Mouse (Mus musculus): Measurements from ENCODE around the gene Coq10a. TPM values are rescaled to one million over a fixed set of nuclear protein-coding genes. Genes with fewer than 3 reads are reported as not detected.

The Coq10a gene
- 13.4 TPM for polyA plus RNA-seq (2014; fragmentation: Illumina TruSeq; extraction: RNeasy Lipid Tissue Mini Kit (QIAGEN cat#74804); ENCODE audit: low replicate concordance)

DNA sequence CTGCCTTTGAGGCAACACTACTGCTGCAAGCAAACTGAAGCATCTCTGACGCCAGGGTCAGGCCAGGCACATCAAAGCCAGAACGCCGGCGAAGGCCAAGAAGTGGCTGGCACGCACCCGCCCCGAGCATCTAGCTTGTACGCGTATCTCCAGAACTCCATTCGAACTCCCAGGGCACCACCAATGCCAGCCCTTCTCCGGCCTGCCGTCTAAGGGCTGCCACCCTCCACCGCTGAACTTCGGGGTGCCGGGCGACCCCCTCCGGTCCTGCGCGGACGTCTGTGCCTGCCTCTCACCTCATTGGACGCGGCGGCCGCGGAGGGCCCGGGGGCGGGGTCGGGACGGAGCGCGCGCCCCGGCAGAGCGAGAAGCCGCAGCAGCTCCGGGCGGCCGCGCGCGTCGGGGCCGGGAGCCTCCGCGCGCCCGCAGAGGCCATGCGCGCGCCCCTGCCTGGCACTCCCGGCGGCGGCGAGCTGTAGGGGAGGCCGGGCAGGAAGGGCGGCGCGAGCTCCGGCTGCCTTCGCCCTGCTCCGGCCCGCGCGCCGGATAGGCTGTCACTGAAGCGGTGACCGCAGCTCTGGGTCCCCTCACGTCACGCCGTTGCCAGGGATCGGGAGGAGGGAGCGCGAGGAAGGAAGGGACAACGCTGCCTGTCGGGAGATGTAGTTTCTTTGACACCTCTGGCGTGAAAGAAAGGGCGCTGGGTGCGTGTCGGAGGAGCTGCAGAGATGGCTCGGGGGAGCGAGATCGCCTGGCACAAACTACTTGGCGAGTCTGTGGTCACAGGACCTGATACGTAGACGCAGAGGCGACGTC lies at the start of gene Coq10a:
TSS of gene Coq10a (minus strand) at position 596 of the 816 bp plus-strand sequence.

DNA sequence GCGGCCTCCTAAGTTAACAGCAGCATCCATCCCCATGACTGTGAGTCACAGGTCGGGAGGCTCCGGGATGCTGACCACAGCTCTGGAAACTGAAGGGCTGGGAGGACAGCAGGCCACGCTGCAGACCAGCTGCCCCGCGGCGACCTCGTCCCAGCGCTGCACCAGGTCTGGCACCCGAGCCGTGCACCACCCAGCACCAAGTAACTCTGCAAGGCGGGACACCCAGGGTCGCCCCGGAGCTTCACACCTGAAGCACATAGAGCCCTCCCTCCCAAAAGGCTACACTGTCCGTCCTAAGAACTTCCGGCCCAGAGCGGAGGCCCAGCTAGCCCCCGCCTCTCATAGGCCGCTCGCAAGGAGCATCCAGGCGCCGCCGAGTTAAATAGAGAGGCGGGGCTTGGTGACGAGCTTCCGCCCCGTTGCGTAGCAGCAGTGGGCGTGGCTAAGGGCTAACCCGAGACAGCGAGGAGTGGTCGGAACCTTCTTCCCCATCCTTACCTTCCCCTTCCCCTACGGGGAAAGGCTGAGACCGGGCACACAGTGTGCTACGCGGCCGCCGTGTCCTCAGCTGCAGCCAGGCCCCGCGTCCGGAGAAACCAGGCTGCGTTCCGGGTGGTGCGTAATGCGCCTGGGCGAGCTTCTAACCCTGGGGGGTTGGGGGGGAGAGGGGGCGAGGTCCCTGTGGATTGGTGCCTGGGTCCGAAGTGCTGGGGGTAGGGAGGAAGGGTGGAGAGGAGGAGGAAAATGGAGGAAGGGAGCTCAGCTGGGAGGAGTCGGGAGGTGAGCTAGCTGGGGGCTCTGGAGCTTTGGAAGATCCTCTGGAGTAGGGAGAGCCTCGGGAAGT lies 42.6 kb upstream of the Coq10a start, which contains the start of the genes Nabp2 and Rnf41:
TSS of gene Nabp2 (minus strand) at position 282 of the 844 bp plus-strand sequence.
TSS of gene Rnf41 (plus strand) at position 447 of the 844 bp plus-strand sequence.

DNA sequence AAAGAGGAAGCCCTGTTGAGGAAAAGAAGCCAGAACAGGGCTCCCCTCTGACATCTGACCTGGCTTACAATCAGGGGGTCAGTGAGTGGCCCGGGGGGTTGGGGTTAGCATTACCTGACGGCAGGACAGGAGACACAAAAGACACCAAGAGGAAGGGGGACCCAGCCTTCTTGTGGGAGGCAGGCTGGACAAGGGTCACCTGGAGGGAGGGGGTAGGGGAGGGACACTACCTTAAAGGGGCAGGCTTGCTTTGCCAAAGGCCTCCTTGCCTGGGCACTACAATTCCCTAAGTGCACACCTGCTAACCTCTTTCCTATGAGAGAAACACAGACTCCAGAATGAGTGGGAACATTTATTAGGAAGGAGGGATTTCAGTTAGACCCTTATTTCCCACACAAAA lies 32.3 kb upstream of the Coq10a start, which contains the start of gene Slc39a5:
TSS of gene Slc39a5 (minus strand) at position 174 of the 400 bp plus-strand sequence.

DNA sequence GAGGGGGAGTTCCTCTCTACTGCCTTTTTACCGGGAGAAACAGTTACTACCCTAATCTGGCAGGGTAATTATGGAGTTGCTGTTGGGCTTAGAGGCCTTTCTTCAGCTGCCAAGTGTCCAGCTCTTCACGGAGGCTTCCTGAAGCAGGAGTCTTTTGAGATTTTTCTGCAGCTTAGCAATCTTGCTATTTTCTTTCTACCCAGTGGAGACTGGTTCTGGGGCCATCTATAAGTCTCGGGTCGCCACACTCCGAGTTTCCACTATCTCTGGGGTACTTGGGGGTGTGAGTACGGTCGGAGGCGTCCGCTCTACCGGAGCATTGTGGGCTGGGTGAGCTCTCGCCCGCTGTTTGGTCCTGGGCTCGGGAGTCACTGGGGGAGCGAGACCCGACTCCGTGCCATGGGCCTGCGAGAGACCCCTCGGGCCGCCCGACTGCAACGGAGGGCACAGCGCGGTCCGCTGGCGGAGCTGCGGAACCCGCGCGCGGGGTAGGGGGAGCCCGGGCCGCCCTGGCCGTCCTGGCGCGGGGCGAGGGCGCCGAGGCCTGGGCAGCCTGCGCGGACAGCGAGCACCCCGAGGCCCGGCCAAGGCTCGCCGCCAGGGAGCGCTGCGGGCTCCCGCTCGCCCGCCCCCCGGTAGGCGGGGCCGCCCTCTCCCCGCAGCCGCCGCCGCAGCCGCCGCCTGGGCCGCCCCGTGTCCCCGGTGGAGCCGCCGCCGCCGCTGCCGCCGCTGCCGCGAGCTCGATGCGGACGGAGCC lies 7.8 kb upstream of the Coq10a start, which contains the start of gene Ankrd52:
TSS of gene Ankrd52 (plus strand) at position 661 of the 757 bp plus-strand sequence.

DNA sequence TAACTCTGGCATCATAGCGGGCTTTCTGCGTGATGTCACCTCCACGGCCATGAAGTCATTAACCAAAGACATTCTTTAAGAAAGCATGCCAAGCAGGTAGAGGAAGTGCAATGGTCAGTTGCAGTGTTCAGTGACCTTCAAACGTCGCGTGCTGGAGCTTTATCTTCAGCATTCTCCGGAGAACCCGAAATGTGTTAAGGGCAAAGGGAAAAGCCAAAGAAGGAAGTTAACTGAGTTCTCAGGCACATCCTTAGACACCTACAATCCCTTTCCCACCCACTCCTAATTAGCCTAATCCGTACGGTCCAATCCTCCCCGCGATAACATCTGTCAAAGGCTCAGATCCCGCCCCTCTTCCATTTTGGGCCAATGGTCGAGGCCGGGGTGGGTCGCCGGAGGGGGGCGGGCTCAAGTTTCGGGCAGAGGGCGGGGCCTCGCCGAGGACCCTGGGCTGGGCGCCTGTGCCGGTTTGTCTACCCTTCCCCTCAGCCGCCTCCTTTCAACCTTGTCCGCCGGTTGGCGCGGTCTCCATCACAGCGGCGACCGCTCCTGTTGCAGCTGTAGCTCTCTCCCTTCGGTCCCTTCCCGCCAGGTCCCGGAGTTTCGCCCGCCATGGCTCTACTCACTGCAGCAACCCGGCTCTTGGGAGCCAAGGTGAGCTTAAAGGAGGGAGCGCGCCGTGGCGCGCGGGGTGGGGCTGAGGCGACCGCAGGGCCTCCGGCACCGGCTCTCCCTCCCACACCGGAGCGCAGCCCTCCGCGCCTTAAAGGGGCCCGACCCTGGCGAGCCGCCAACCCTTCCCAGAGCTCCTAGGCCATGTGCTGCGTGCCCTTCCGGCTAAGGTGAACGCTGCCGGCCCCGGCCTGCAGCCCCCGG lies 31.3 kb downstream of the Coq10a start, which contains the start of gene Cs:
TSS of gene Cs (plus strand) at position 429 of the 876 bp plus-strand sequence.

DNA sequence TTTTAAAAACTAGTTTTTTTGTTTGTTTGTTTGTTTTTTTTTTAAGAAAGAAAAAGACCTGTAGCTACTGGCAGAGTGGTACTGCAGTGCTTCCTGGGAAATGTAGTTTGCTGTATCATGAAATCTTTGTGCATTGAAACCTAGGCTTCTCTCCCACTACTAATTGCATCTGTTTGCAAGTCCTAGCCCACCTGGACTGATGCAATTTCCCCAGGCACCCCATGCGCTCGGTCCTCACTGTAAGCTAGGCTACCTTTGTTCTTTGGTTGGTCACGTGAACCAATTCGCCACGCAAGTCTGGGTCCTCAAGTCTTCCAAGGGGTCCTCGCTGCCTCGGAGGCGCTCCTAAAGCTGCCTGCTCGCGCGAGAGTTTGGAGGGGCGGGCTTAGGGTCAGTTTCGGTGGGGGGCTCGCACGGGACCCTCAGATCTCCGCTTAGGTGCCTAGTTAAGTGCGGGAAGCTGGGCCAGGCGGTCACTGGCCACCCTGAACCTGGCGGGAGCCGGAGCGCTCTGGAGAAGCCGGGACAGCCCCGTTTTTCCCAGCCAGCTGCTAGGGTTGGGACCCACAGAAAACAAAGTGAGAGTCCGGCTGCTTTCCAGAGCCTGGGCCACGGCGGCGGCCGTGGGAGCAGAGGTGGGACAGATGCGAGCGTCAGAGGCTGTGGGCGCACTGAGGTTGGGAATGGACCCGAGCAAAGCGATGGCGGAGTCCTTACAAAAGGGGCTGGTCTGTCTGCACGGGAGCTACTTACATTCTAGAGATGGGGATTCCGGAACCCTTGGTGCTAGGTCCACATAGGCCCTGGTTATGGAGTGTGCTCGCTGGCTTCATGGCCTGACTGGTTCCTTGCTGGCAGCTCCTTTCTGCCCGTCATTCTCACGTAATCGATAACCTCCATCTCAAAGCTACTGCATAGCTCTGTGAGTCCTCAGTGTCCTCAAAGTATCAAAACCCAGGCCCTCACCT lies 46.4 kb downstream of the Coq10a start, which contains the start of gene Cnpy2:
TSS of gene Cnpy2 (plus strand) at position 319 of the 968 bp plus-strand sequence.

Other genes with a start within 250 kb of the Coq10a start
- gene Rbms2, start 188.7 kb downstream of the Coq10a start, polyA plus RNA-seq (2014; fragmentation: Illumina TruSeq; extraction: RNeasy Lipid Tissue Mini Kit (QIAGEN cat#74804); ENCODE audit: low replicate concordance) = 4.7 TPM
- gene Gls2, start 174.5 kb downstream of the Coq10a start, polyA plus RNA-seq (2014; fragmentation: Illumina TruSeq; extraction: RNeasy Lipid Tissue Mini Kit (QIAGEN cat#74804); ENCODE audit: low replicate concordance) = 0.59 TPM
- gene Spryd4, start 157.2 kb downstream of the Coq10a start, polyA plus RNA-seq (2014; fragmentation: Illumina TruSeq; extraction: RNeasy Lipid Tissue Mini Kit (QIAGEN cat#74804); ENCODE audit: low replicate concordance) = 13.5 TPM
- gene Mip, start 143.2 kb downstream of the Coq10a start, polyA plus RNA-seq (2014; fragmentation: Illumina TruSeq; extraction: RNeasy Lipid Tissue Mini Kit (QIAGEN cat#74804); ENCODE audit: low replicate concordance) = not detected
- 1.4 TPM for gene Timeless, start 136.9 kb downstream of the Coq10a start, polyA plus RNA-seq (2014; fragmentation: Illumina TruSeq; extraction: RNeasy Lipid Tissue Mini Kit (QIAGEN cat#74804); ENCODE audit: low replicate concordance)
- gene Apon, start 114.9 kb downstream of the Coq10a start, polyA plus RNA-seq (2014; fragmentation: Illumina TruSeq; extraction: RNeasy Lipid Tissue Mini Kit (QIAGEN cat#74804); ENCODE audit: low replicate concordance) = 0.41 TPM
- gene Apof, start 100.3 kb downstream of the Coq10a start, polyA plus RNA-seq (2014; fragmentation: Illumina TruSeq; extraction: RNeasy Lipid Tissue Mini Kit (QIAGEN cat#74804); ENCODE audit: low replicate concordance) = not detected
- gene Stat2, start 98.4 kb downstream of the Coq10a start, polyA plus RNA-seq (2014; fragmentation: Illumina TruSeq; extraction: RNeasy Lipid Tissue Mini Kit (QIAGEN cat#74804); ENCODE audit: low replicate concordance) = 12.8 TPM
- gene Il23a, start 70.2 kb downstream of the Coq10a start, polyA plus RNA-seq (2014; fragmentation: Illumina TruSeq; extraction: RNeasy Lipid Tissue Mini Kit (QIAGEN cat#74804); ENCODE audit: low replicate concordance) = 0.48 TPM
- 8.3 TPM for gene Pan2, start 65.7 kb downstream of the Coq10a start, polyA plus RNA-seq (2014; fragmentation: Illumina TruSeq; extraction: RNeasy Lipid Tissue Mini Kit (QIAGEN cat#74804); ENCODE audit: low replicate concordance)
- gene Cnpy2, start 46.5 kb downstream of the Coq10a start, polyA plus RNA-seq (2014; fragmentation: Illumina TruSeq; extraction: RNeasy Lipid Tissue Mini Kit (QIAGEN cat#74804); ENCODE audit: low replicate concordance) = 20.6 TPM
- gene Cs, start 31.3 kb downstream of the Coq10a start, polyA plus RNA-seq (2014; fragmentation: Illumina TruSeq; extraction: RNeasy Lipid Tissue Mini Kit (QIAGEN cat#74804); ENCODE audit: low replicate concordance) = 247 TPM
- gene Ankrd52, start 8.1 kb upstream of the Coq10a start, polyA plus RNA-seq (2014; fragmentation: Illumina TruSeq; extraction: RNeasy Lipid Tissue Mini Kit (QIAGEN cat#74804); ENCODE audit: low replicate concordance) = 4.7 TPM
- 0.78 TPM for gene Slc39a5, start 32.2 kb upstream of the Coq10a start, polyA plus RNA-seq (2014; fragmentation: Illumina TruSeq; extraction: RNeasy Lipid Tissue Mini Kit (QIAGEN cat#74804); ENCODE audit: low replicate concordance)
- 10.6 TPM for gene Nabp2, start 42.5 kb upstream of the Coq10a start, polyA plus RNA-seq (2014; fragmentation: Illumina TruSeq; extraction: RNeasy Lipid Tissue Mini Kit (QIAGEN cat#74804); ENCODE audit: low replicate concordance)
- gene Rnf41, start 42.7 kb upstream of the Coq10a start, polyA plus RNA-seq (2014; fragmentation: Illumina TruSeq; extraction: RNeasy Lipid Tissue Mini Kit (QIAGEN cat#74804); ENCODE audit: low replicate concordance) = 5.2 TPM
- 35.8 TPM for gene Smarcc2, start 90.3 kb upstream of the Coq10a start, polyA plus RNA-seq (2014; fragmentation: Illumina TruSeq; extraction: RNeasy Lipid Tissue Mini Kit (QIAGEN cat#74804); ENCODE audit: low replicate concordance)
- gene Myl6, start 125.1 kb upstream of the Coq10a start, polyA plus RNA-seq (2014; fragmentation: Illumina TruSeq; extraction: RNeasy Lipid Tissue Mini Kit (QIAGEN cat#74804); ENCODE audit: low replicate concordance) = 27.1 TPM
- gene Myl6b, start 129.7 kb upstream of the Coq10a start, polyA plus RNA-seq (2014; fragmentation: Illumina TruSeq; extraction: RNeasy Lipid Tissue Mini Kit (QIAGEN cat#74804); ENCODE audit: low replicate concordance) = not detected
- 1.9 TPM for gene Esyt1, start 156.9 kb upstream of the Coq10a start, polyA plus RNA-seq (2014; fragmentation: Illumina TruSeq; extraction: RNeasy Lipid Tissue Mini Kit (QIAGEN cat#74804); ENCODE audit: low replicate concordance)
- 0.85 TPM for gene Zc3h10, start 178.8 kb upstream of the Coq10a start, polyA plus RNA-seq (2014; fragmentation: Illumina TruSeq; extraction: RNeasy Lipid Tissue Mini Kit (QIAGEN cat#74804); ENCODE audit: low replicate concordance)
- 15.5 TPM for gene Rpl41, start 180.3 kb upstream of the Coq10a start, polyA plus RNA-seq (2014; fragmentation: Illumina TruSeq; extraction: RNeasy Lipid Tissue Mini Kit (QIAGEN cat#74804); ENCODE audit: low replicate concordance)
- gene Pa2g4, start 197.0 kb upstream of the Coq10a start, polyA plus RNA-seq (2014; fragmentation: Illumina TruSeq; extraction: RNeasy Lipid Tissue Mini Kit (QIAGEN cat#74804); ENCODE audit: low replicate concordance) = 72.6 TPM
- 157 TPM for gene Erbb3, start 220.7 kb upstream of the Coq10a start, polyA plus RNA-seq (2014; fragmentation: Illumina TruSeq; extraction: RNeasy Lipid Tissue Mini Kit (QIAGEN cat#74804); ENCODE audit: low replicate concordance)

Data from small intestine, adult 10 weeks (tissue).